Mouse (Mus musculus) frontal cortex, postnatal 36 days (tissue): ENCODE data around the gene Slc45a2.
A peak's percentile ranks its signal among the peaks of the same experiment; 100 is the strongest.
"Not testable (repeated sequence)": the region's sequence is repeated elsewhere in the genome, so short reads cannot be mapped to it uniquely, and the experiment has no call there.

Experiments used
- DNase-seq, 2 experiments: peaks; one replicate each; pipeline ENCODE4 v3.0.0; 2022; ENCODE audit warnings: low spot score in 2 of 2

Slc45a2 gene

DNA sequence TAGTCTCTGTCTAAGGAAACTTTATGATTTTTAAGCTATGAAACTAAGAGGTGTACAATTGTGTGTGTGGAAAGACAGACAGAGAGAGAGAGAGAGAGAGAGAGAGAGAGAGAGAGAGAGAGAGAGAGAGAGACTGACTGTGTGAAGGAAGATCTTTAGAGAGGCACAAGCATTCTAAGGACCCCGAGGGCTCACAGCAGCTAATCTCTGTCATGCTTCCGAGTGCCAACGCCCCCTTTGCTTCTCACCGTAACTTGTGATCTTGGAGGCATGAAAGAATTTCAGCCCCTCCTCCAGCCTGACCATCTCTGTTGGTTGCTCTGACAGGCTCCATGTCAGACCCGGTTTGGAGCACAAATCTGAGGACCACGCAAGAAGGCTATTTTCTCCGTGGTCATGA is at the start of gene Slc45a2:
Gene Slc45a2, plus strand, starts transcription at position 301 of the 400 bp plus-strand sequence.
- DNase-seq: no peak

DNA sequence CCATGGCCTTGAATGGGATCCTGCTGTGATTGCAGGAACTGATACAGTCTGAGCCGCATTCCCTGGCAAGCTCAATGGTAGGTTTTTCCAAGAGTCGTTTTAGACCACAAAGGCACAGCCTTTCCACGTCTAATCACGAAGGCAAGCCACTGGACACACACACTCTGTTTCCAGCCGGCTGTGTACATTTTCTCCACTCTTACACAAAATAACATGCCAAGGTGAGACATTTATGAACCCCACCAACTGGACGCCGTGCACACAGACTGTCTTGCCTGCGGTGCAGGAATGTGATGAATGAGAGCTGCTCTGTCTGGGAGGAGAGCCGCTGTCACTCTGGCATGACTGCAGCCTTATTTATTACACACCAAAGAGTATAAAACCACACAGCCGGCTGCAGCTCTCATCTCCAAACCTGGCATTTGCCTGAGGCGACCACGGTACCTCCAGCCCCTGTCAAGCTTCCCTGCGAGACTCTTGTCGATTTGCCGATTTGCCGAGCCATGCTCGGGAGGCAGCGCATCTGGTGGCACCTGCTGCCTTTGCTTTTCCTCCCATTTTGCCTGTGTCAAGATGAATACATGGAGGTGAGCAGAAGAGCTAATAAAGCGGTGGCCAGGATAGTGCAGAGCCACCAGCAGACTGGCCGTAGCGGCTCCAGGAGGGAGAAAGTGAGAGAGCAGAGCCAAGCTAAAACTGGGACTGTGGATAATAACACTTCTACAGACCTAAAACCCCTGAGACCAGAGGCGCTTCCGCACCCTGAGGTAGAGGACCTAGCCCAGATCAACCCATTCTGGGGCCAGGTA is 48.4 kb upstream of the Slc45a2 start, which contains the start of gene C1qtnf3:
Gene C1qtnf3, plus strand, starts transcription at position 382 of the 809 bp plus-strand sequence.
- no peak for DNase-seq

DNA sequence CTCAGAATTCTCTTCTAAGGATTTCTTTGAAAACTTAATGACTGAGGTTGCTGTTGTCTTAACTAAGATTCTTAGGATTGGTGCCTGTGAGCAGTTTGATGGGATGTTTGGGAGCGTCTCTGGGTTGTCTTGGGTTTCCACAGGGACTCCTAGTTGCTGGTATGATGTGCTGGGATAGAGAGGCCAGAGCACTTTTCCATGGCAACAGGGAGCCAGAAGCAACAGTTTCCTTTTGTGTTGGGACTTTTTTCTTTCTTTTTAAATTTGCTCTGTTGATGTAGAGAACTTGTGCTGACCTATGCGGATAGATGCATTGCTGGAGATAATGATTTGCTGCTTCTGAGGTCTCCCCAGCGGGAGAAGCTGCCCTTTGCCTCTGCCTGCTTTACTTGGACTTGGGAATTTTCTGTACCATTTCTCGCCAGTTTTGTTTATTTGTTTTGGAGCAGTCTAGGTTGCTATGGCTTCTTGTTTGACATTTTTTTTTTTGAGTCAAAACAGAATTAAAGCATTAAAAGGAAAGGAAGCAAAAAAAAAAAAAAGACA is 47.7 kb upstream of the Slc45a2 start:
- no peak for DNase-seq

DNA sequence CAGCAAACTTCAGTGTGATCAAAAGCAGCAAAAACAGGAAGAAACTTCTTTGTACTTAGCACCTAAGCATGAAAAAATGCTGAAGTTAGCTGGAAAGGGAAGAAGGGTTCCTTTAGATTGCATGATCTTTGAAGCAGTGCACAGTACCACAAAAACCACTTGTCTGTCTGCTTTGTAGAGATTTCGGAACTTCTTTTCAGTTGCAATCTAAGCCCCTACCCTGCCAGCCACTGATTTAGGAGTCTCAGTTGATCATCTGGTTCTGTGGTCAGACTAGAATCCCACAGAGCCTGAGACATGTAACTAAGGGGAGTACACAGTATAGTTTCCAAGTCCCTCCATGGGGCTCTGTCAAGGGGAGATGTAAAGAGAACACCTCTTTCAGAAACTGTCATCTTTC is 47.1 kb upstream of the Slc45a2 start:
- DNase-seq: no peak

DNA sequence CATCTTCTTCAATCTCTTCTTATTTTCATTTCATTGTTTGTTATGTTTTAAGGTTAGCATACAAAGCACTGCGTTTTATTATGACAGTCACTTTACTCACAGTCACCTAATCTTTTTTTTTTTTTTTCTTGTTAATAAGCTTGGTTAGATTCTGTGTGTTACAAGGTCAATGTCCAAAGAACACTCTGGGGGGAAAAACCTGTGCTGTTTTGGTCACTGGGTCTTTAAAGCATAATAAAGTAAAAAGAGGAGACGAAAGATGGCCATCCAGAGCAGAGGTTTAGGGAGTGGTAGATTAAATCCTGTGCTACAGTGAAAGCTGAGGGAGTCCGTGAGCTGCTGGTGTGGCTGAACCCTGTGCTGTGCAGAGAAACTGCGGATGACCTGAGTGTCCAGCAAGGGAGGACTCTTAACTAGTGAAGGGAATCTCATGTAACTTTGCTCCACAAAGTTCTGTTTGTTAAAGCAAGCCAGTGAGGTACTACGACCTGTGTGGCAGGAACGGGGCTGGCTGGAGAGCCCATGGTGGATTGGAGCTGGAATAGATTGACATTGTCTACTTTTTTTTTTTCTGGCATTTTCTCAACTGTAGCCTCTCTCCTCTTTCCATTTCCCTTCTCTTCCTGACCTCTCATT is 46.0 kb upstream of the Slc45a2 start:
- DNase-seq: no peak

DNA sequence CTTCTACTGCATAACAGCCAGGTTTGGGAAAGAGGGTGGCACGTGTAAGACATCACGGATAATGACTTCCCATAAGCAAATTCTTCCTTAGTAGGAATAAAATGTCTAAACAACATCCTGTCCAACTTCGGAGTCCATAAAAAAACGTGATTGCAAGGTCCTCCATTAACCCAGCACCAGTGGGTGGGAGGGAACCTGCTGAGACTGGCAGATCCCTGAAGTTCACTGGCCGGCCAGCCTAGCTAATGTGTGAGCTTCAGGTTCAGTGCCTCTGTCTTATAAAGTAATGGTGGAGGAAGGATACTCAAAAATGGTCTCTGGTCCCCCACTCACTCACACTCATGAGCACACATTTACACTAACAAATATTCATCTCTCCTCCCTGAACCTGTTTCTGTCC is 45.4 kb upstream of the Slc45a2 start:
- DNase-seq: no peak

DNA sequence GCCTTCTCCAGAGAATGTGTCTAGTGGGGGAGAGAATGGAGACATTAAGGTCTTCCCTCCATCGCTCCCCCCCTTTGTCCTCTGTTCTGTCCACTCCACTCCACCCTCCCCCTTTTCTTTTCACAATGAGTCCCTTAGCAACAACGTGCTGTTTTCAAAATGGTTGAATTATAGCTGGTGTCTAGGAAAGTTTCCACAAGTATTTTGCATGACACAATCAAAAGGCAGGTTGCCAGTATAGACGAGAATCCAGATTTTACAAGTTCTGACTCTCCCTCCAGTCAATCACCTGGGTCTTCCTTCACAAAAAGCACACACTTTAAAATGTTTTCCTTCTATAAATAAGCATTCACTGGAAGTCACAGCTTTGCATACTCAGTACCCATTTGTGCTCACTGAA is 43.8 kb upstream of the Slc45a2 start:
- DNase-seq: no peak

DNA sequence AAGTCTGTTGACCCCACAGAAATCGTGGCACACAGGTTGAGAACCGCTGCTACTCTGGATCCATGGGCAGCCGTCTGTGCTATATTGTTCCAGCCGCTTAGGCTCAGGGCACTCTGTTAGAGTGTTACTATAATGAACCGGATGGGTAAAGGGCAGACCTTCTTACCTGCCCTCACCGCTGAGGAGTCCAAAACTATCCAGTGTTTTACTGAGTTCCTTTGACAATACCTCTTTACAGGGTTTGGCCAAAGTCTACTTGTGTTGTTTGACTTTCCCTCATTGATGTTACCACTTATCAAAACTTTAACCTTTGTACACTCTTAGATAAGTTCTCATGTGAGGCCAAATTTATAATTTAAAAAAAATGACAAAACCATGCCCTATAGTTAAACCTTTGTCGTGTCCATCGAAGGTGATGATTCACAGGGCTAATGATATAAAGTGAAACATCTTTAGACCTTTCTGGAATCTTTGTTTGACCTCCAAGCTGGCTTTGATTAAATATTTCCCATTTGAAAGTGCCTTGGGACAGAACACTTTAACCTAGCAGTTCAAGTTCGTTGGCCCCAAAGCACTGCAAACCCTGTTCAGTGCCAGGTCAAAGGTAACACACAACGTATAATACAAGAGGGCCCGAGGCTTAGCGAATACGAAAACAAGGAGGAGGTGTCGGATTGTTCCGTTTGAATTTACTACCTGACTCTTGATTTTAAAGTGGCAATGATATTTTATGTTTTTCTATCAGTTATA is 41.1 kb upstream of the Slc45a2 start:
- DNase-seq: no peak

DNA sequence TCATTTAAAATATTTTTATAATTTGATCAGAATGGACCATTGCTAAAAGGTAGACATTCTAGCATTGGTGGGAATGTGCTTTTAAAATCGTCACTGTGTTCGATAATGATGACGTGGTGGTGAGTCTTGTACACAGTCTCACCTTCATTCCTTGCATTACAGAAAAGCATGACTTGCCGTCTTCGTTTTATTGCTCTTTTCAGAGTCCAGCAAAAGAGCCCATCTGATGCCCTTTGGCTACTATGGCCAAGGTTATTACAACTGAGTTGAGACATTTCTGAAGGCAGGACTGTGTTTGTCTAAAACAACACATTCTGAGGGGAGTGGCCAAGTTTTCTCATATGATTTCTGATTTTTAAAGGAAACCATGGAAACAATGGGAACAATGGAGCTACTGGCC is 40.3 kb upstream of the Slc45a2 start:
- no peak for DNase-seq

DNA sequence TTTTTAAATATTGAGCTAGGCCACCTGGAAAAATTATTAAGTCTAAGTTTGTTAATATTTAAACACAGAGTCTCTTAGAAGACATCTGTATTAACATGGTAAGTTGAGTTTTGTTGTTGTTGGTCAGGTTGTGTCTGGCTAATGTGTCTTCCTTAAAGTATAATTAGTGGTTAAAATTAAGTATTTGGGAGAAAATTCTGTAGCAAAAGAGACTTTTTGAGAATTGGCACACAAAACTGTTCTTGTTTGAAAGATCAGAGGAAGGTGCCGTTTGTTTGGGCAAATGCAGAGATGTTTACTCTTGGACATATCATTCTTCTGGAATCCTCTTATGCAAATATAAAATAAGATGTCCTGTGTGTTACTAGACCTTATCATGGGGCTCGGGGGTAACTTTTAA is 37.9 kb upstream of the Slc45a2 start:
- no peak for DNase-seq

DNA sequence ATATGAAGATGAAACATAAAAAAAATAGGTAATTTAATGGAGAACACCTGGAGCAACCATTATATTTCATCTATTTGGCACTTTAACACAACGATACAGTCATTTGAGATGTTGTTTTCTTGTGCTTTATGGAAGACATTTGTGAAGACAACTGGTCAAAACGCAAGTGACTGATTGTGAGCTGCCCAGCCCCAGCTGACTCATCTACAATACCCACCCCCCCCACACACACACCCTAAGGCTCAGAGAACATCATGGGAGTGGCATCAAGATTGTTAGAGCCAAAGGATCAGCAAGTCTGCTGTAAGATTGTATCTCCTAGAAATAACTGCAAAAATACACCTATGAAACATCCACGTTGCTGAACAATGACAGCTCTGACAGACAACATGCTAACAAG is 31.1 kb upstream of the Slc45a2 start:
- no peak for DNase-seq

DNA sequence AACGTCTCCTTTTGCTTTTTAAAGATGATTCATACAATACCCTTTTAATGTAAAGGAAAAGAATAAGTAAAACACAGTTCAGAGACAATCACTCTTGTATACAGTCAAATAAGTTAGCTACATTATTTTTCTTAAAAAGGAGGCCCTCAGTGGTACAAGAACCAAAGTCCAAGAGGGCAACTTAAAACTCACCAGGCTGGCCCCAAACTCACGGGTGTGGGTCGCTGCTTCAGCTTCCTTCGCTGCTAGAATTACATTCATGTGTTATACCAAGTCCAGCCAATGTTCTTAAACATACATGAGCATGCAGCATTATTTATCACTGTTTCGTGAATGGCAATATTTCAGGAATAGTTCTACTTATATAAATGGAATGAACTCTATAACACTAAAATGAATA is 29.7 kb upstream of the Slc45a2 start:
- DNase-seq: no peak

DNA sequence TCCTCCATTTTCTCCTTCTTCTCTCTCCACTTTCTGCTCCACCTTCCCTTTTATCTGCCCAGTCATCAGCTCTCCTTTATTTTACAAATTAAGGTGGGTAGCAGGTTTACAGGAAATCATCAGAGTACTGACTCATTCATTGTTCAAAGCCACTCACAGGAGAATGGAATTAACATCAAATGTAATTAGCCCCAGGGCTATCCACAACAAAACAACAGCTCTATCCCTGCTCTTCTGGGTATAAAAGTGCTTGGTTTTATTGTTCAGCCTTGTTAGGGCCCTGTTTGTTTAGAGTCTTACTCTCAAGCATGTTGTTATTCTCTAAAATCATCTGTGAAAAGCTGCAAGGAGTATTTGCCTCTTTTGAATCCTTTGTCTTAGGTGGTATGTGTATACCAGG is 23.4 kb upstream of the Slc45a2 start:
- DNase-seq: no peak

DNA sequence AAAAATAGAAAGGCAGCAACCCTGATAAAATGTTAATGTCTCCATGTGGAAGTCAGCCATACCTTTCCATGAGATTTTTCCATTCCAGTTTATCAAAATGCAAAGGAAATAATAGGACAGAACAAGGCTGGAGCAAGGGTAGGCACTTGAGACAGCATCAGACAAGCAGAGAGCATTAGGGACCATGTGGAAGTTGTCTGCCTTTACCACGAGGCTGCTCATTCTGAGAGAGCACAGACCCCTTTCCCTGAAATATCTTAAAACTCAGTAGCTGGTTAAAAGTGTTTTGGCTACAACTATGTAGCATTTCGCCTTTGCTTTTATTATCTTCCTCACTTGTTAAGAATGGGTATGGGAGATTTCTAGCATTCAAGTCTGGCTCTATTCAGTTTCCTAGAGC is 19.8 kb upstream of the Slc45a2 start:
- DNase-seq: no peak

DNA sequence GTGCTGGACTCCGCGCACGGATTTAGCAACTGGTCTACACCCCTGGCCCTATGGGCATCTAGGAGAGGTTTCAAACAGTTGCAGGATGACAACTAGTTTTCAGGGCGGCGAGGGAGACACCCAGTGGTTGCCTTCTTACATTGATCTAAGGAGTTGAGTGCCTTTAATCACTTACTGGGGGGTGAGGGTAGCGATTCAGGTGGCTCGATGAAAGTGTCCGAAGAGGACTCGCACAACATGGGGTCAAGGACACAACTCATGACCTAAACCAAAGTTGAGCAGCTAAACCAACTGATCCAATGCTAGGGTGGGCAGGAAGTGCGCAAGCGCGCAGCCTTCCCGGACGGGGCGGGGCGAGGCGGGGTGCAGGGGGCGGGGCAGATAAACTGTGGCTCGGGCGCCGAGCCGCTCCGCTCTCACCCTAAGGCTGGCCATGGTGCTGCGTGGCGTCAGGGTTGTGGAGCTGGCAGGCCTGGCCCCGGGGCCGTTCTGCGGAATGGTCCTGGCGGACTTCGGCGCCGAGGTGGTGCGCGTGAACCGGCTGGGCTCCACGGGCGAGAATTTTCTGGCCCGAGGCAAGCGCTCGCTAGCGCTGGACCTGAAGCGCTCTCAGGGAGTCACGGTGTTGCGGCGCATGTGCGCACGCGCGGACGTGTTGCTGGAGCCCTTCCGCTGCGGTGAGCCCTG is 19.0 kb upstream of the Slc45a2 start, which contains the start of gene Amacr:
Gene Amacr, plus strand, starts transcription at position 380 of the 687 bp plus-strand sequence.
- peak; percentile 89 to 93 for DNase-seq

DNA sequence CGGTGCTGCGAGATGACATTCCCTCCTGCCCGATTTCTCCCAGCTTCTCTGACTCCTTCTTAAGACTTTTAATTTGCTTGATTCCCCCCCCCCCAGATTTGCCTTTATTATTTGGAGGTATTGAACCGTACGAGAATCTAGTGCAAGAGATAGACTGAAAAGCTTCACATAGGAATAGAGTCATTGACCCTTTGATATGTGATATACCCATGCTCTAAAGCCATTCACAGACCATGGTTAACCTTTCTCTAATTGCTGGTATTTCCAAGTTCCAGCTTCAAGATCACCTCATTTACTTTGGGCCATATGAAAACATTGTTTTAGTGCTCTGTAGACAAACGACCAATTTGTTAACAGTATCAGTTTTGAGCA is 18.5 kb upstream of the Slc45a2 start:
- peak in 1 of 2 experiments; percentile 21 for DNase-seq

DNA sequence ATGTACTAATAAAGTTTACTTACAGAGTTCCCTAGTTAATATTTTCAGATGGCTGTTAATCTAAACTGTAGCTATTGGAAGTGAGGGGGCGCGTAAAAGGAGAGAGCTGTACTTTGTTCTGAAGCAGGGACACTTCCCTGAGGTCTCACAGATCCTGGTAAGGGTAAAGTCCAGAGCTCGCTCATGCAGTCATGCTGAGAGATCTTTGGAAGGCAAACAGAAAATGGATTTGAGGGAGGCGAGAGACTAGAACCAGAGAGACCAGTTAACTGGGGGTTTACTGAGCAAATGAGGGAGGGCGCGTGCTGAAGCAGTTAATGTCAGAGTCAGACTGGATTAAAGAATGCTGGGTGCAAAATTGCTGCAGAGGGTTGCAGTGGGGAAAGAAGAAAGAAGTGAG is 14.8 kb upstream of the Slc45a2 start:
- no peak for DNase-seq

DNA sequence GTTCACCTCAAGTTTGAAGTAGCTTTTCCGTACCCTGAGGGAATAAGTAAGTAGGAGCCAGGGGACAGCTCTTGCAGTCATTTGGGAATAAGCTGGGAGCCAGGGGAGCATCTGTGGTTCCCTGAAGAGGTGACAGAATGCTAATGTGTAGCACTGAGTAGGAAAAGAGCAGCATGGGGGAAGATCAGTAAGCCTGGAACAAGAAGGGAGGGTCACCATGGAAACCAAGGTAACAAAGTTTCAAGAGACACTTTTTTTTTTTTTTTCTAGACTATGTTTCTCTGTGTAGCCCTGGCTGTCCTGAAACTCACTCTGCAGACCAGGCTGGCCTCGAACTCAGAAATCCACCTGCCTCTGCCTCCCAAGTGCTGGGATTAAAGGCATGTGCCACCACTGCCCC is 14.0 kb upstream of the Slc45a2 start:
- DNase-seq: not testable (repeated sequence)

DNA sequence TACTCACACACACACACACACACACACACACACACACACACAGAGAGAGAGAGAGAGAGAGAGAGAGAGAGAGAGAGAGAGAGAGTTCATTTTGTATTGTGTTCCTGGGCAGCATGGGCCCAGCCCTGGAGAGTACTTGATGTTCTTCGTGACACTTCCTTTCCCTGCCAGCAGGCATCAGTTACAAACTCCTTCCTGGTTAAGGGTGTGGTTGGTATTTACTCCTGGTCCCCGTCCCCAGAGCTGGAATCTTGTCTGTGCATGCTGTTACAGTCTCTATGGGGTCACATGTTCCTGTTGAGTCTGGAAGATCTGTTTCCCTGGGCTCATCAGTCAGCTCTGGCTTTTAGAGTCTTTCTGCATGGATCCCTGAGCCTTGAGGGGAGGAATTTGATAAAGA is 10.1 kb upstream of the Slc45a2 start:
- DNase-seq: no peak

DNA sequence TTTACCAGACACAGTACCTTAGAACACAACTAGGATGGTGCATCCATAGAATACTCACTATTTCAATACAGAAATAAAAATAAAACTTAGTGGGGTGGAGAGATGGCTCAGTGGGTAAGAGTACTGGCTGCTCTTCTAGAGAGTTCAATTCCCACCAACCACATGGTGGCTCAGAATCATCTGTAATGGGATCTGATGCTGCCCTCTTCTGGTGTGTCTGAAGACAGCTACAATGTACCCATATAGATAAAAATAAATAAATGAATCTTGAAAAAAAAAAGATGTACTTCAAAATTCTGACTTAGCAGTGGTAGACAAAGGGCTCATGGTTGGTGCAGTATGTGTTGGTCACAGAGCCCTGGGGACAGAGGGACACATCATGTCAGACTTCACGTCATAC is 9.0 kb upstream of the Slc45a2 start:
- no peak for DNase-seq

DNA sequence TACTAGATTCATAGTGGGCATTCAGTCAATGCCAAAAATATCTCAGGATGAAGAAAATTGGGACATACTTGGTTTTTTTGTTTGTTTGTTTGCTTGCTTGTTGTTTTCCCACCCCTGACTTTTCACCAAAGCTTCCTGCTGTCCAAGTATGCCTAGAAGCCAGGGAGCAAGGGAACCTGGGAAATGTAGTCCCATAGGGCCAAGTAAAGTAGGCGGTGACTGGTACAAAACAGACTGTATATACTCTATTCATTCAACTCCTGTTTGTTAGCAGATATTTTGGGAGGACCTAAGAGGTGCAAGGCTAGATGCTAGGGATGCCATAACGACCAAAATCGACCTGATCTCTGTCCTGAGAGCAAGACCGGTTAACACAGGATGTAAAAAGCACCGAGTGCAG is 689 bp upstream of the Slc45a2 start:
- no peak for DNase-seq

DNA sequence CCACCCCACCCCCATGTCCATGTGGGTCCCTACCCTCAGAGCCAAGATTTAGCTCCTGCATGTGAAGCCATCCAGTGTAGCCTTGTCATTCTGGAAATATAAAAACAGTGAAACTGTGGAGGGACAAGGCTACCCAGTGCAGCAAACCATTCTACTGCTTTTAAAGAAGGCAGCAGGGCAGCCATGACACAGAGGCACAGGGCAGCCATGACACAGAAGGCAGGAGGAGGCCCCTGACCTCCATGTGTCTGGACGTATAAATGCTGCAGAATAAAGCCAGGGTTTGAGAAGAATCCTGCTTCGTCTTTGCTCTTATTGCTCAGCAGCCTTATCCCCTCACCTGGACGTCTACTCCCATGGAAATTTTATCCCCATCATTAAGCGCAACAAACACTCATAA is 3.3 kb downstream of the Slc45a2 start:
- no peak for DNase-seq
